Mouse (Mus musculus) lung, postnatal 0 days (tissue): ENCODE measurements around the gene Cdhr3.

Experiments
- CTCF ChIP-seq: IDR thresholded peaks from 2 replicates; pipeline ENCODE4 v1.5.1; 2016; ENCODE audit warnings: antibody characterized with exemption, mild to moderate bottlenecking
- EP300 ChIP-seq: IDR thresholded peaks from 2 replicates; pipeline ENCODE4 v1.6.1; 2016; ENCODE audit warnings: antibody characterized with exemption, mild to moderate bottlenecking, control low read depth

DNA sequence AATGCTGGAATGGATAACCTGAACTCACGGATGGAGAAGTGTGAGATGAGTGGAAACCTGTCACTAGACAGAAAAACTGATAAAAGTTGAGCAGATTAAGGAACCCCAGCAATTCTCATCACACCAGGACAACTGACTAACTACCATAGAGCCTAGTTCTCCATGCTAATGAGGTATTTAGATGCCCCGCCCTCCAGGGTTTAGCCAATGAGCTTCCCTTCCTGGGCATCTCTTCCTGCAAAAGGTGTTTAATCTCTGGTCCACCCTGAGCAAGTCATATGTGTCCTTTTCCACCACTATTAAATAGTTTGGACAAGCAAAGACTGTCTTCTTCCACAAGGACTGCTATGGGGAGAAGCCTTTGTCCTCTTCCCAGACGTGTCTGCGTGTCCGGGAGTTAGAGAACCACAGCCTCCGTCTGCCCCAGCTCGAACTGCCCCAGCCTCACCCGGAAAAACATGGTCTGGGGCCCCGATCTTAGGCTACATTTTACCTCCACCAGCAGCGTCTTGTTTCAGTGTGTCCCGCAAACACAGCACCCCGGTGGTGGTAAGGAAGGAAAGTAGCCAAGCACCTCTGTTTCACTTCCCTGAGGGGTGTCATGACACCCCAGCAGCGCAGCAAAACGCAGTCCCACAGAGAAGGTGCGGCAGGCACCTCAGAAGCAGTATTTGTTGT lies 26.1 kb upstream of the Cdhr3 start:
- no peak for TF ChIP-seq CTCF
- TF ChIP-seq EP300: no peak
